Mouse (Mus musculus): ENCODE data around the gene Trpm3. TPM values are rescaled to one million over a fixed set of nuclear protein-coding genes. Genes with fewer than 3 reads are reported as not detected.

Gene Trpm3
- polyA plus RNA-seq, 1 experiment from 2014 or later = 0.04 TPM

DNA sequence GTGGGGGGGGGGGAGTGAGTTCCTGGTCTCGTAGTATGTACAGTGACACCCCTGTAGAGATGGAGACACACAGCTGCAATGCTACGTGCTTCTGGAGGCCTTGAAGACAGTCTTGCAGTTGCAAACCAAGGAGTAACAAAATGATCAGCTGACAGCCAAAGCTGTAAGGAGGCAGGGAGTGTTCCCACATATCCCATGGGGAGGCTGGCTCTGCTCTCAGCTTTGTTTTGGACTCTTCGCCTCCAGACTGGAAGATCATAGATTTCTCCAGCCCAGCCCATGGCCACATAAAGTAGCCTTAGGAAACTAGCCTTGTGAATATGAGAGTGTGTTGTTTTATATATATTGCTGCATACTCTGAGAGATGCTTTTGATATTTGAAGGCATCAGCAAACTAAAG lies 248.0 kb downstream of the Trpm3 start:
- WGBS (ENCODE audit: missing documents) = 86% methylated on average over 3 of the region's 3 CpGs
- H3K27ac ChIP-seq = no peak overlapping the region
- H3K4me3 ChIP-seq (ENCODE audit: inconsistent target) = no peak overlapping the region
- H3K79me2 ChIP-seq (ENCODE audit: inconsistent target) = no peaks in the 10 kb centered on the region
- no peaks in the 10 kb centered on the region for H3K36me3 ChIP-seq (ENCODE audit: inconsistent target)

DNA sequence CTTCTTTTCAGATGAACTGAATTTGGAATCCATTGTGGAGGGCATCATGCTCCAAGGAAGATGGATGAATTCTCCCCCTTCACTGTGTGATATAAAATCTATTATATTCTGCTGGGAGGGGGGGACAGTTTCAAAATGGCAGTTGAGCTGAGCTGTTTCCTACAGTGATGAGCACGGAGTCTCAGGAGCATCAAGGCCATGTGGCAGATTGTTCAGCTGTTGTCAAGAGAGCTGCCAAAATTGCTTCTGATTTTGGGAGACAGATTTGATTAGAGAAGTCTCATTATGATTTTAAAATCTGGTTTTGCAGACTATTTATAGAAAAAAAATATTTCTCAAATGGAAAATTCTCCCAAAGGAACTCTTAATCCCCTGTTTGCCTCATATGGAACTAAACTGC lies 255.9 kb downstream of the Trpm3 start:
- 89% methylated on average over 1 of the region's 1 CpGs for WGBS (ENCODE audit: missing documents)

DNA sequence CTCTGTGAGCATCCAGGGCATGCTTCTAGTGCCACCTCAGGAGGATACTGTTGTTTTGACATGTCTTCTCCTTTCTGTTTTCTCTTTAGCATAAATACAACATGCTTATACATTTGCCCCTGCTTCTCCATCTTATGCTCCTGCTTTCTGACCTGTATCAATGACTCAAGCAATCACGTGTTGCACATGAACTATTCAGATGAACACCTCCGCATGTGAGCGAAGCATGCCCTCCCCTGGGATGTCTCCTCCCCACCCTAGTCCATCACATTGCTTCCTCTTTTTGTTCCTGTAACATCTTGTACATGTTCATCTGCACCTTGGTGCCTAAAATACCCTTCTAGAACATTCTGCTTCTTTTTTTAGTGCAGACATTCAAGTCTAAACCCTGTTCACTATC lies 265.2 kb downstream of the Trpm3 start:
- Histone ChIP-seq H3K27ac (no peak overlapping the region), H3K4me3 (ENCODE audit: inconsistent target) (no peak overlapping the region), H3K79me2 (ENCODE audit: inconsistent target) (no peaks in the 10 kb centered on the region), H3K36me3 (ENCODE audit: inconsistent target) (no peaks in the 10 kb centered on the region)
- WGBS (ENCODE audit: missing documents) = 89% methylated on average over 3 of the region's 3 CpGs

More for the DNA sequence above, 255.9 kb downstream of the Trpm3 start:
- H3K27ac ChIP-seq = no peak overlapping the region
- no peaks in the 10 kb centered on the region for H3K36me3 ChIP-seq (ENCODE audit: inconsistent target)
- no peaks in the 10 kb centered on the region for H3K79me2 ChIP-seq (ENCODE audit: inconsistent target)
- no peak overlapping the region for H3K4me3 ChIP-seq (ENCODE audit: inconsistent target)

DNA sequence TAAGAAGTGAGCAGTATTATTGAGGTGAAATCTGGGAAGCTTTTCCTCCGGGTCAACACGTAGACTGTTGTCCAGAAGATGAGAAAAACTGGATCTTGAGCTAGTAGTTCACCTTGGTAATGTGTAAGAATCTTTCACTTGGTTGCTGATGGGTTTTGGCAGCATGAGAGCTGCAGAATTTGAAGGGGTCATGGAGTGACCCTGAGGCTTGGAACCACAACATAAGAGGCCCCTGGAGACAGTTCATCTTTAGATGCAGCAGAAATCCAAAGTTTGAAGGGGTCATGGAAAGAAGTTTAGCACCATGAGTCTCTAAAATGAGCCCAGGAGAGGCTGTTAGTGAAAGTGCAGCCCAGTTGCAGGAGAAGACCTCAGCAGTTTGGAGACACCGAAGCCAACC lies 279.4 kb downstream of the Trpm3 start:
- Histone ChIP-seq H3K27ac (no peak overlapping the region), H3K79me2 (ENCODE audit: inconsistent target) (no peaks in the 10 kb centered on the region), H3K36me3 (ENCODE audit: inconsistent target) (no peaks in the 10 kb centered on the region), H3K4me3 (ENCODE audit: inconsistent target) (no peak overlapping the region)
- WGBS (ENCODE audit: missing documents) = 79% methylated on average over 3 of the region's 3 CpGs

DNA sequence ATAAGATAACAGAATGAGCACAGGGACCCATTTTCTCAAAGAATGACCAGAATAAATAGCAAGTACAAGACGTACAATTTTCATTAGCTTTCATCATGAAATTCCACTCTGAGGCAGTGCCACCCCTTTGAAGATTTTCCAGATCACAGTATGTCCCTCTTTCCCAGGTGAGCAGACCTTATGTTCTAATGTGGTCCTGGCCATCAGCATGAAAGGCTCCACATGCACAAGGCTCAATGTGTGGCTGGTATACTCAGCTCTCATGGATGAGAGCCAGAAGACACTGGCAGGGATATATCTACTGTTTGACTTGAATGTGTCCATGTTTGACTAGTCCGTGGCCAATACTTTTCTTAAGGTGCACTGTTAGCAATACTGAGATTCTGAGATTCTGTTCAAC lies 298.4 kb downstream of the Trpm3 start:
- WGBS (ENCODE audit: missing documents) = 84% methylated on average over 2 of the region's 2 CpGs
- H3K27ac ChIP-seq = no peak overlapping the region
- no peak overlapping the region for H3K4me3 ChIP-seq (ENCODE audit: inconsistent target)
- no peaks in the 10 kb centered on the region for H3K79me2 ChIP-seq (ENCODE audit: inconsistent target)
- no peaks in the 10 kb centered on the region for H3K36me3 ChIP-seq (ENCODE audit: inconsistent target)

DNA sequence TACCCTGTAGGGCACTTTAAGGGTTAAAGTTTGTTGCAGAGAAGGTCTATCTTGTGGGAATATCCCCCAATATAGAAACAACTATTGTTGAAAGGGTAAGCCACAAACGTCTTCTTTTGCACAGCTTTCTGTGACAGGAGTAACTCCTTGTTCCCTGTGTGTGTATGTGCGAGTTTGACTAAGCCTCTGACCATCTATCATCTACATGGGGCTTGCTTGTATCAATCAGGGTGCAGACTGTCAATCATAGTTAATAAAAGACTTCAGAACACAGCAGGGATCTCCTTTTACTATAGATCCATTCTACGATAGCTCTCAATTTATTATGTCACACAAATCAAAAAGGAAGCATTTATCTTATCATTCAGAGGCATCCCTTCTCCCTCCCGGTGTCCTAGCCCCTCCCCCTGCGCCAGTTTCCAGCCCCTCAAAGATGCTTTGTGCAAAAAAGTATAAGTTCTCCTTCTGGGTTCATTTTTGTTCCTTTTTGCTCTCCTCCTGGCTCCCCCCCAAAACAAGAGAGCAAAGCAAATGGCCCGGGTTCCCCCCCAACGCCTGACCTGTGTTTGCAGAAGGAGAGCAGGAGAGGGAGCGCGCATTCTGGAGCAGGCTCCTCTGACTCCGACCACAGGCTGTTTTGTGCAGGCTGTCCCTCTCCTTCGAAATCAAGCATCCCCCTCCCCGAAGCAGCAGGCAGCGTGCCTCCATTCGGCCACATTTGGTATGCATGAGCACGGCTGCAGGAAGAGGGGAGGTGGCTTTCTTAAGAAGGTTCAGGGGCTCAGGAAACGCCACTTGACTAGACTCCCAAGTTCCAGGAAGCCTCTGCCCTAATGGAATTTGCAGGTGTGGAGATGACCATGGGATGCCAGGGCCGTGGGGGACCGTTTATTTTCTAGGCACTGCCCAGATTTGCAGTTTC lies 308.8 kb downstream of the Trpm3 start:
- H3K79me2 ChIP-seq (ENCODE audit: inconsistent target) = no peaks in the 10 kb centered on the region
- 11% methylated on average over 18 of the region's 18 CpGs for WGBS (ENCODE audit: missing documents)
- H3K36me3 ChIP-seq (ENCODE audit: inconsistent target) = no peaks in the 10 kb centered on the region
- no peak overlapping the region for H3K4me3 ChIP-seq (ENCODE audit: inconsistent target)
- no peak overlapping the region for H3K27ac ChIP-seq

DNA sequence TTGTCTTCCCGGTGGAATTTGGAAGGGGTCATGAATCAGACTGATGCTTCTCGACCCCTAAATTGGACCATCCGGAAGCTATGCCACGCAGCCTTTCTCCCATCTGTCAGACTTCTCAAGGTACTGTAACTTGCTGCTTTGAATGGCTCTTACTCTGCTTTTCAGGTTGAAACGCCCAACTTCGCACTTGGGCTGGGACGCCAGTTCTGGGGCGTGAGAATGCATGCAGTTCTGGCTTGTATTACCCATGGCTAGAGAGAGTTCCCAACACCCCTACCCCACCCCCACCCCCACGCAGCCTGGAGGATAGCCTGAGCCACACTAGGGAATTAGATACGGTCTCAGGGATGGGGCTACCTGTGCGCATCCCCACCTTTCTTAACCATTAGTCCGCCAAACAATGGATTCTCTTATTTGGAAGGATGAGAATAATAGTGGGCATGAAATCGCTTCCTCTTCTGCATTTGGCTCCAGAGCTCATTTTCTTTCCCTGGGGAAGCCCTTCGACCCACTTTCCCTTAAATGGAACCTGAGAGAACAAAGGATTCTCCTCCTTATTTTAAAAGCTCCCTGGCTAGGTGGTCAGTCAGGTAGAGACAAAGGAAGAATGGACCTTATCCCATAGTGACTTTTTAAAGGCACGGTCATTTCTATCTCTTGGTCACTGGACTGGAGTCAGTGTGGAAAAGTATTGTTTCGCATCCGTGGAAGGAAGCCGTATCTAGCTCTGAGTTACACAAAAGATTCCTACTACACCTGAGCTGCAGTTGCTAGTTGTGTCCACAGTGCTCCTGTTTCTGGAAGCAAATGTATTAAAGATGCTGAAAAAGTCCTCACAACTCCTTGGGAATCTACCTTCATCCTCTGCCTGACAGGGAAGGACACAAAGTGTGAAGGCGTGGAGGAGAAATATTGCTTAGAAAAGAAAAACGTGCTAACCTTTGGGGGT lies 309.8 kb downstream of the Trpm3 start:
- no peak overlapping the region for H3K4me3 ChIP-seq (ENCODE audit: inconsistent target)
- H3K79me2 ChIP-seq (ENCODE audit: inconsistent target) = no peaks in the 10 kb centered on the region
- H3K36me3 ChIP-seq (ENCODE audit: inconsistent target) = no peaks in the 10 kb centered on the region
- WGBS (ENCODE audit: missing documents) = 56% methylated on average over 17 of the region's 20 CpGs
- H3K27ac ChIP-seq = no peak overlapping the region

DNA sequence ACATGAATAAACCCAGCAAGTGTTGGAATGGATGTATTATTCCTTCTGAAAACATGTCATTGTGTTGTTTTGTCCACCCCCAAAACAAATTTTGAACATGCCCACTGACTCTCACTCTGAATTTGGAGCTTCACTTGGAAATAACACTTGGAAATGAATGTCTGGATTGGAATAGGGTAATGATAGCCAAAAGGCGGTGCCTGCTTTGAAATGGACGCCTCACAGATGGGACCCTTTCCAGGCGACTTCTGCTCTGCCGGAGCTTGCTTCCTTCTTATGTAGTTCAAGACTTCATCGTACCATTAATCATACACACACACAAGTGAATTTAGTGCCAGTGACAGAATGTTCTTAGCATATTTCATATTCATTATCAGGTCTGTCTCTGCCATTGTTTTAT lies 312.4 kb downstream of the Trpm3 start:
- Histone ChIP-seq H3K79me2 (ENCODE audit: inconsistent target) (no peaks in the 10 kb centered on the region), H3K4me3 (ENCODE audit: inconsistent target) (no peak overlapping the region), H3K27ac (no peak overlapping the region), H3K36me3 (ENCODE audit: inconsistent target) (no peaks in the 10 kb centered on the region)
- WGBS (ENCODE audit: missing documents) = 89% methylated on average over 5 of the region's 5 CpGs

DNA sequence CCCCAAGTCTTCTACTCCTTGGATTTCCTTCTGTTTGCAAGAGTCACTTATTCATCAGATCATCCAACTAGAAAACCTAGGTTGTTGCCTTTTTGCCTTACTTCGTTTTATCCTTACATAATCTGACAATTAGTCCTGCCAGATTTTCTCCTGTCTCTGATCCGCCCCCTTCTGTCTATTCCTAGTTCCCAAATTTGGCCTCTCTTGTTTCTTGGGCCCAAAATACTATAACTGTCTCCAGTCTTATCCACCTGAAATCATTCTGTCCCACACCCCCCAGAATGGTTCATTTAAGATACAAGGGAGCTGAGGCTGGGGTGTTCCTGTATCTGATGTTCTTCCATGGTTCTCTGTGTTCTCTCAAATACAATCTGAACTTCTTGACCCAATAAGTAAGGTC lies 318.1 kb downstream of the Trpm3 start:
- no peak overlapping the region for H3K4me3 ChIP-seq (ENCODE audit: inconsistent target)
- H3K27ac ChIP-seq = no peak overlapping the region
- no peaks in the 10 kb centered on the region for H3K36me3 ChIP-seq (ENCODE audit: inconsistent target)
- WGBS (ENCODE audit: missing documents) = 92% methylated on average over 2 of the region's 2 CpGs
- H3K79me2 ChIP-seq (ENCODE audit: inconsistent target) = no peaks in the 10 kb centered on the region

DNA sequence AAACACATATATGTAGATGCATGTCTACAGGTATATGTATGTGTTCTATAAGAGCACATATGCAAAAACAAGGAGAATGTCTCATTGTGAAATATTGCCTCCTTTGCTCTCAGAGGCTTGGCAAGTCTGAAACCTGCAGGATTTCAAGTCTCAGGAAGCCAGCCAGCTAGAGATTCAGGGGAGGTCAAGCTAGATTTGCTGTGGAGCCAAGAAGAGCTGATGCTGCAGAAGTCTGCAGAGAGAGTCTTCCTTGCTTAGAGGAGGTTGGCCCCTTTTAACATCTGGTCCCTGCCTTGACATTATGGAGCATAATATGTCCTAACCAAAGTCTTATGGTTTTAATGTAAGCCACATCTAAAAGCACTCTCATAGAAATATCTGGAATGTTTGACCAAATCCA lies 323.2 kb downstream of the Trpm3 start:
- H3K27ac ChIP-seq = no peak overlapping the region
- H3K79me2 ChIP-seq (ENCODE audit: inconsistent target) = no peaks in the 10 kb centered on the region
- H3K4me3 ChIP-seq (ENCODE audit: inconsistent target) = no peak overlapping the region
- no peaks in the 10 kb centered on the region for H3K36me3 ChIP-seq (ENCODE audit: inconsistent target)

DNA sequence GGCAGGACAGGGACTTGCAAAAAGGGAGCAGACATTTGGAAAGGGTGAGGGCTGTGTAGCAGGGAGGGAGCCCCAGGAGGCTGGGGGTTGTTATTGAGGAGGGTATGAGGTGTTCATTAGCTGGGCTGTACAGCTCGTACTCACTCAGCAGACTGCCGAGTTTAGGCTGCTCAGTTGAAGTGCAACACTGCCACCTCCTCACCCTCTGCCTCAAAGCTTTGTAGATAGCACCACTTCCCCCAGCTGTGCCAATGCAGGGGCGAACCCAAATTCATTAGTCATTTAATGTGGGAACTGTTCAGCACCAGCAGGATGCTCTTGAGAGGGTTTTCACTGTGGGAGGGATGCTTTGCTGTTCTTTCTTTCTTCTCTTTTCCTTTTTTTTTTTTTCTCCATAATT lies 324.7 kb downstream of the Trpm3 start:
- Histone ChIP-seq H3K27ac (no peak overlapping the region), H3K79me2 (ENCODE audit: inconsistent target) (no peaks in the 10 kb centered on the region), H3K4me3 (ENCODE audit: inconsistent target) (no peak overlapping the region), H3K36me3 (ENCODE audit: inconsistent target) (no peaks in the 10 kb centered on the region)
- WGBS (ENCODE audit: missing documents) = 47% methylated on average over 3 of the region's 3 CpGs

DNA sequence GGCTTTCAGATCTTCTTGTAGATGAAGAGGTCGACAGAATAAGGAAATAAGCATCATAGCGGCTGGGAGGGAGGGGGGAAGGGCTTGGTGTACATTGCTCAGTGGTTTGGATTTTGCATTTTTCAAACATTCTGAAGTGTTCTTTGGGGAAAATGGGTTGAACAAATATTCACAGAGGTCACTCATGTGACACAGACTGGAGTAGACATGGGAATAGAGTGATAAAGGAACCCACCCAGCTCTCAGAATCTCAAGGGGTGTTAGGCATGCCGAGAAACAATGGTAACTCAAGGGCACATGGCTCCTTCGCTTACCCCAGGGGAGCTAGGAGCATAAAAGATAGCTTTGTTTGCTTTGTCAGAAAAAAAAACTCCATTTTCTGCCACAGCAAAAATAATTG lies 330.8 kb downstream of the Trpm3 start:
- H3K36me3 ChIP-seq (ENCODE audit: inconsistent target) = no peaks in the 10 kb centered on the region
- H3K79me2 ChIP-seq (ENCODE audit: inconsistent target) = no peaks in the 10 kb centered on the region
- no peak overlapping the region for H3K4me3 ChIP-seq (ENCODE audit: inconsistent target)
- WGBS (ENCODE audit: missing documents) = 80% methylated on average over 4 of the region's 4 CpGs
- H3K27ac ChIP-seq = no peak overlapping the region

DNA sequence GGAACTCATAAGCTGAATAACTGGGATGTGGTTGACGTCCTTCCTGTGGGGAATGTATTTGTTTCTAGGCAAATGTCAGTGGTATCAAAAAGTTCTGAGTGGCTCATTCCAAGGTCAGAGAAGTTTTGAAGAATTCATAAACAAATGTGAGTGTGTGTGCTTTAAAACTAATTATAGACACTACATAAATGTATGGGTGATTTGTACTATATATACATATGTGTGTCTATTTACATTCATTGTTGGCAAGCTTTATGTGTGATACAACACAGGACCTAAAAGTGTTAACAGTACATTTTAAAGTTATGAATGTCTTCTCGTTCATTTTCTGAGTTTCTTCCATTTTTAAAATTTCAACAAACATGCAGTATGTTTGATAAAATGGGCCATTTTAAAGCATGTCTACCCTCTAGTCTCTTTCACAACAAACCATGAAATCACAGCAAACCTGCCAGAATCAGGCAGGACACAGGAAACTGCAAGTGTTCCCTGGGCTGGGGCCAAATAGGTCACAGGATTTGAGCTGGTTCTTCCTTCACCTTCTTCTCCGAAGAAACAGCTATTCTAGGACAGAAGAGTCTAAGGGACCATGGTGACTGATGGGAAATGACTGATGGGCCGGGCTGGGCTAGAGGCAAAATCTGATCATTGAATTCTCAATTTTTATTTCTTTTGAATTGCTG lies 334.3 kb downstream of the Trpm3 start:
- Histone ChIP-seq H3K27ac (no peak overlapping the region), H3K4me3 (ENCODE audit: inconsistent target) (no peak overlapping the region), H3K36me3 (ENCODE audit: inconsistent target) (no peaks in the 10 kb centered on the region), H3K79me2 (ENCODE audit: inconsistent target) (no peaks in the 10 kb centered on the region)
- WGBS (ENCODE audit: missing documents) = 92% methylated on average over 3 of the region's 4 CpGs

DNA sequence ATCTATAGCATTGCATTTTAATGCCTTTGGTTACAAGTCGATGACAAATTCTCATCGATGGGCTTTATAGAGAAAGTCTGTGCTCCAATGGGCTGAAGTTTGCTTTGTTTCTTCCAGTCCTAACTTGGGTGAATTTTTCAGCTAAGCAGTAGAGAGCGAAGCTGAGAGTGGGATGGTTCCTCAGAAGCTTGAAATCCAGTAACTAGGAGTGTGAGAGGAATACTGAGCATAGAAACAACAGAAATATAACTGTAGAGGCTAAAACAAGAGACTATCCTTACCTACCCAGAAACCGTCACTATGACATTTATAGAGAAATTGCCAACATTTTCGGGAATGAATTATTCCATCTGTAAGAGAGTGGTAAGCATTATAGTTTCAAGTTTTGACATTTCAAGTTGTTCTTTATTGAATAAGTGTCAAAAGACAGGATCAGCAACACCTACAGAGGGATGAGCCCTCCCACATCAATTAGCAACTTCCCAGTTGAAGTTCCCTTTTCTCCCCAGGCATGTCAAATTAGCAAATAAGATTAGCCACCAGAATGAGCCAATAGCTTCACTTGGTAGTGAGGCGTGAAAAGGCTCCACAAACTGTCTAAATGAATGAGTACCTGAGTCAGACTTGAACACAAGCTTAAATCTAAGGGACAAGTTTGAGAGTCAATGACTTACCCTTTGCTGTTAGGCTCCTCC lies 339.6 kb downstream of the Trpm3 start:
- H3K4me3 ChIP-seq (ENCODE audit: inconsistent target) = no peak overlapping the region
- no peaks in the 10 kb centered on the region for H3K36me3 ChIP-seq (ENCODE audit: inconsistent target)
- no peaks in the 10 kb centered on the region for H3K79me2 ChIP-seq (ENCODE audit: inconsistent target)
- WGBS (ENCODE audit: missing documents) = 96% methylated on average over 6 of the region's 6 CpGs
- no peak overlapping the region for H3K27ac ChIP-seq
